Mouse (Mus musculus) embryonic facial prominence, embryonic 13.5 days (tissue): ENCODE results near the gene Scgb2b24. TPM values are rescaled to one million over a fixed set of nuclear protein-coding genes. Genes with fewer than 3 reads are reported as not detected.

Experiments used
- ATAC-seq: fragments of 200-750 bp; cut with Nextera tagmentation; 2 replicates; pipeline ENCODE4 v1.8.0; 2017; ENCODE audit warnings: low read depth; ENCODE audit not compliant: insufficient number of reproducible peaks, insufficient read depth, low FRiP score, low TSS enrichment
- H3K27ac ChIP-seq: fragments of 300-500 bp; sonication (generic); 2 replicates; pipeline ENCODE4 v1.5.1; 2015; ENCODE audit warnings: moderate library complexity, mild to moderate bottlenecking, inconsistent platforms
- H3K27me3 ChIP-seq: fragments of 300-500 bp; sonication (generic); 2 replicates; pipeline ENCODE4 v1.6.1; 2015; ENCODE audit warnings: mild to moderate bottlenecking, inconsistent platforms
- H3K36me3 ChIP-seq: fragments of 300-500 bp; sonication (generic); 2 replicates; pipeline ENCODE4 v1.6.1; 2015; ENCODE audit warnings: mild to moderate bottlenecking, inconsistent platforms
- H3K4me1 ChIP-seq: fragments of 300-500 bp; sonication (generic); 2 replicates; pipeline ENCODE4 v1.6.1; 2015; ENCODE audit warnings: inconsistent platforms
- H3K4me2 ChIP-seq: fragments of 300-500 bp; sonication (generic); 2 replicates; pipeline ENCODE4 v1.6.1; 2015; ENCODE audit warnings: moderate library complexity, mild to moderate bottlenecking, inconsistent platforms
- H3K4me3 ChIP-seq: fragments of 300-500 bp; sonication (generic); 2 replicates; pipeline ENCODE4 v1.5.1; 2015; ENCODE audit warnings: mild to moderate bottlenecking, inconsistent platforms
- H3K9ac ChIP-seq: fragments of 300-500 bp; sonication (generic); 2 replicates; pipeline ENCODE4 v1.6.1; 2015; ENCODE audit warnings: mild to moderate bottlenecking, inconsistent platforms
- H3K9me3 ChIP-seq: fragments of 300-500 bp; sonication (generic); 2 replicates; pipeline ENCODE4 v1.6.1; 2016; ENCODE audit warnings: inconsistent platforms
- WGBS: fragments of 180-500 bp; shearing (Covaris S2); methylation state at CpG from one replicate; pipeline ENCODE4 v1.1.7; 2015; ENCODE audit warnings: mixed read lengths; 5-methylcytosine and 5-hydroxymethylcytosine counted together
- polyA plus RNA-seq: library from polyadenylated mRNA; unstranded; fragments of >200 nt; fragmentation: Nextera tagmentation; extraction: Ambion mirVana; gene quantifications from 2 replicates; pipeline ENCODE4 v1.2.1, GENCODE M21; 2015

The Scgb2b24 gene
- polyA plus RNA-seq, result not detected in 2 replicates

DNA sequence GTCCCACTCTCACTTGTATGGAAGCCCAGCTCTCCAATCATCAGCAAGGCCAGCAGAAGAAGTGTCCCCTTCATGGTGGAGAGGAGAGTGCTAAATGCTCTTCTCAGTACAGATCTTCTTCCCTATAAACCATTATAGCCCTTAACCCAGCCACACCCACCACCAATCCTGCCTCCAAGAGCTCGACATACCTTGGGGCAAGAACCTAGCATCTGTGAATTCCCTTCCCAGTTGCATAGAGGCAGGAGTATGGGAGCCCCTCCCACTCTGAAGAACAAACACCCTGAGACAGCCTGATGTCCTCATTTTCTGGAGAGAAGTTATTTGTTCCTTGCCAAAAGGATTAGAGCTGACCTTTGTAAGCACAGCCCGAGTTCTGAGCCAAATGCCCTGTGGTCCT lies at the start of gene Scgb2b24:
Gene Scgb2b24 (minus strand): TSS at position 101 of the 400 bp plus-strand sequence.
- no peak within 1 kb of the TSS for H3K4me3 ChIP-seq
- no peaks in the 10 kb centered on the region for H3K27me3 ChIP-seq
- ATAC-seq, result no peak
- H3K4me1 ChIP-seq, result no peaks in the 10 kb centered on the region
- peaks cover 60% of the 10 kb centered on the region for H3K9me3 ChIP-seq
- WGBS, result 76% methylated on average over 2 of the region's 2 CpGs
- no peak within 1 kb of the TSS for H3K9ac ChIP-seq
- no peaks in the 10 kb centered on the region for H3K36me3 ChIP-seq
- no peak within 1 kb of the TSS for H3K27ac ChIP-seq
- no peak within 1 kb of the TSS for H3K4me2 ChIP-seq

GRCm38 (mm10) chr7:33743499-33743898 lies 4.4 kb upstream of the Scgb2b24 start, which contains the start of gene Scgb1b24:
Scgb1b24 (plus strand) TSS chr7:33743799.
- Histone ChIP-seq H3K27me3 (no peaks in the 10 kb centered on the region), H3K27ac (no peak within 1 kb of the TSS), H3K36me3 (no peaks in the 10 kb centered on the region), H3K9me3 (peaks cover 44% of the 10 kb centered on the region), H3K4me3 (no peak within 1 kb of the TSS), H3K4me1 (no peaks in the 10 kb centered on the region), H3K9ac (no peak within 1 kb of the TSS), H3K4me2 (no peak within 1 kb of the TSS)
- ATAC-seq, result no peak; the same call in 1 of the 2 replicates
- WGBS, result 76% methylated on average over 3 of the region's 3 CpGs

DNA sequence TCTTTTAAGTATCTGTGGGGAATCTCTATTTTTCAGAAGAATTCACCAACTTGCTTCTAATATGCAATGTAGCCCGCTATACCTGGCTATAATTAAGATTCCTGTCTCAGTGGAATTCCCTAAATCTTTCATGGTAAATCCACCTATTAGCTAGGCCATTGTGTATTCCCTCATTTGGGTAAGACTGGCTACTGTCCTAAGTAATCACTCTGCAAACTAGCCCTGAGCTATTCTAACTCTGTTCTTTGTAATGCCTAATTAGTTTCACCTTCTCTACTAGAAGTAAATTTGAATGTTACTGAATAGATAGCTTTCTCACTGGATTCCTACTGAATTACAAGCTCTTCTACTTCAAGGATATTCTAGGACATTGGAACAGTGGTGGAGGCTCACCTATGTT lies 49.2 kb downstream of the Scgb2b24 start:
- no peak overlapping the region for H3K9ac ChIP-seq
- no peaks in the 10 kb centered on the region for H3K27me3 ChIP-seq
- H3K4me3 ChIP-seq, result no peak overlapping the region
- H3K4me1 ChIP-seq, result no peaks in the 10 kb centered on the region
- no peak for ATAC-seq
- H3K4me2 ChIP-seq, result no peak overlapping the region
- H3K9me3 ChIP-seq, result peaks cover 44% of the 10 kb centered on the region
- WGBS, result 7% methylated on average over 1 of the region's 1 CpGs
- H3K36me3 ChIP-seq, result no peaks in the 10 kb centered on the region
- no peak overlapping the region for H3K27ac ChIP-seq

Other genes starting within 250 kb of the Scgb2b24 start
- not detected in 2 replicates for gene Scgb2b21, start 218.9 kb downstream of the Scgb2b24 start, polyA plus RNA-seq
- gene Scgb1b24, start 4.5 kb upstream of the Scgb2b24 start, polyA plus RNA-seq, result not detected in 2 replicates
- not detected in 2 replicates for gene Scgb2b26, start 205.7 kb upstream of the Scgb2b24 start, polyA plus RNA-seq